ENCODE assay signal across 10 mouse cellular contexts in genomic region chr5:41596242-41597117, GRCm38 (mm10).
DNase-seq lines count a peak whose midpoint lies in the region; ATAC-seq and TF ChIP-seq lines count a peak whose summit lies in the region.
"Had no signal": no experiment of that assay in that cellular context is flagged by ENCODE, and none has a peak within 500 bp of the region (broad histone marks: within the 10 kb centered on the region; RNA-seq: fewer than 3 reads in every experiment).

No protein-coding gene starts in this region.

- no peak overlapping the region for H3K4me3 ChIP-seq in kidney, embryonic 15.5 days (replicated peaks)
- H3K4me3 ChIP-seq in embryonic facial prominence, embryonic 10.5 days = no peak overlapping the region
- no peak overlapping the region for H3K4me3 ChIP-seq in hindbrain, embryonic 16.5 days (ENCODE audit: low read length)
- no peak overlapping the region for H3K4me3 ChIP-seq in neural tube, embryonic 15.5 days (replicated peaks)
- H3K4me3 ChIP-seq in cerebellum, adult 2 months (replicated peaks; ENCODE audit: insufficient read depth, low read depth, low read length) = no peak overlapping the region

- no peaks in the 10 kb centered on the region for H3K36me3 ChIP-seq in kidney, embryonic 15.5 days
- H3K36me3 ChIP-seq in embryonic facial prominence, embryonic 10.5 days (replicated peaks) = no peaks in the 10 kb centered on the region
- no peaks in the 10 kb centered on the region for H3K36me3 ChIP-seq in hindbrain, embryonic 16.5 days (ENCODE audit: control insufficient read depth, insufficient read depth, low read length)
- no peaks in the 10 kb centered on the region for H3K36me3 ChIP-seq in neural tube, embryonic 15.5 days

- peak; percentile 86 for ATAC-seq in kidney, embryonic 15.5 days (replicated peaks; ENCODE audit: low FRiP score)
- ATAC-seq in hindbrain, embryonic 16.5 days = peak; percentile 97
- peak; percentile 91 for ATAC-seq in neural tube, embryonic 15.5 days (ENCODE audit: low FRiP score)

- H3K27ac ChIP-seq in kidney, embryonic 15.5 days = no peak overlapping the region
- H3K27ac ChIP-seq in embryonic facial prominence, embryonic 10.5 days (replicated peaks) = no peak overlapping the region
- no peak overlapping the region for H3K27ac ChIP-seq in hindbrain, embryonic 16.5 days (ENCODE audit: low read depth, low read length)
- H3K27ac ChIP-seq in neural tube, embryonic 15.5 days (replicated peaks) = no peak overlapping the region
- H3K27ac ChIP-seq in cerebellum, adult 2 months (ENCODE audit: insufficient read depth, low read length) = no peak overlapping the region
- H3K27ac ChIP-seq: macrophage had no signal

- H3K9me3 ChIP-seq in kidney, embryonic 15.5 days (replicated peaks) = no peaks in the 10 kb centered on the region
- no peaks in the 10 kb centered on the region for H3K9me3 ChIP-seq in embryonic facial prominence, embryonic 10.5 days
- no peaks in the 10 kb centered on the region for H3K9me3 ChIP-seq in hindbrain, embryonic 16.5 days (ENCODE audit: control insufficient read depth, low read length)
- peaks cover 4% of the 10 kb centered on the region; the same call in 1 of the 2 replicates for H3K9me3 ChIP-seq in neural tube, embryonic 15.5 days (replicated peaks)

- DNase-seq in kidney, adult 8-10 months = no peak
- peak; percentile 15 for DNase-seq in embryonic facial prominence, embryonic 10.5 days (ENCODE audit: low spot score)
- no peak for DNase-seq in thymus, postnatal 10 days (ENCODE audit: low spot score in 2 of 2)
- DNase-seq in cerebellum, adult 2 months = no peak
- DNase-seq: adrenal gland, postnatal 14 days had no signal

- no peak for TF ChIP-seq POLR2A in cerebellum, adult 2 months (IDR thresholded peaks at IDR 0.05; ENCODE audit: borderline replicate concordance, insufficient read depth, low read length)

- no peak overlapping the region for H3K4me2 ChIP-seq in kidney, embryonic 15.5 days
- no peak overlapping the region for H3K4me2 ChIP-seq in hindbrain, embryonic 16.5 days (ENCODE audit: low read length)
- H3K4me2 ChIP-seq in neural tube, embryonic 15.5 days = no peak overlapping the region
- H3K4me2 ChIP-seq: liver, embryonic 11.5 days had no signal

- no peaks in the 10 kb centered on the region for H3K4me1 ChIP-seq in kidney, embryonic 15.5 days
- H3K4me1 ChIP-seq in embryonic facial prominence, embryonic 10.5 days = 0 out of 2 replicates have a peak, but pooled peaks cover 3% of the 10 kb centered on the region
- H3K4me1 ChIP-seq in hindbrain, embryonic 16.5 days (ENCODE audit: control insufficient read depth, insufficient read depth, low read depth, low read length) = peaks cover 5% of the 10 kb centered on the region
- peaks cover 6% of the 10 kb centered on the region; the same call in 1 of the 2 replicates for H3K4me1 ChIP-seq in neural tube, embryonic 15.5 days
- H3K4me1 ChIP-seq in cerebellum, adult 2 months (ENCODE audit: control insufficient read depth, insufficient read depth, low read length) = no peaks in the 10 kb centered on the region; the same call in 1 of the 2 replicates

- H3K27me3 ChIP-seq in kidney, embryonic 15.5 days = no peaks in the 10 kb centered on the region
- no peaks in the 10 kb centered on the region for H3K27me3 ChIP-seq in embryonic facial prominence, embryonic 10.5 days (replicated peaks; ENCODE audit: low read depth, poor library complexity, severe bottlenecking)
- no peaks in the 10 kb centered on the region for H3K27me3 ChIP-seq in hindbrain, embryonic 16.5 days (replicated peaks; ENCODE audit: control insufficient read depth, insufficient read depth, low read length)
- H3K27me3 ChIP-seq in neural tube, embryonic 15.5 days (replicated peaks) = no peaks in the 10 kb centered on the region
- no peaks in the 10 kb centered on the region; the same call in 1 of the 2 replicates for H3K27me3 ChIP-seq in cerebellum, adult 2 months (ENCODE audit: control insufficient read depth, insufficient read depth, low read length)

- 90% methylated on average over 3 of the region's 3 CpGs for WGBS in kidney, embryonic 15.5 days
- WGBS in embryonic facial prominence, embryonic 10.5 days = 94% methylated on average over 3 of the region's 3 CpGs
- WGBS in hindbrain, embryonic 16.5 days = 94% methylated on average over 3 of the region's 3 CpGs
- 100% methylated on average over 3 of the region's 3 CpGs for WGBS in neural tube, embryonic 15.5 days
- 97% methylated on average over 3 of the region's 3 CpGs for WGBS in cerebellum, adult 2 months

- no peak overlapping the region for H3K9ac ChIP-seq in kidney, embryonic 15.5 days
- H3K9ac ChIP-seq in hindbrain, embryonic 16.5 days (ENCODE audit: low read depth, low read length) = no peak overlapping the region
- H3K9ac ChIP-seq in neural tube, embryonic 15.5 days (replicated peaks) = no peak overlapping the region

- no peak for TF ChIP-seq CTCF in cerebellum, adult 2 months (IDR thresholded peaks at IDR 0.05; ENCODE audit: borderline replicate concordance, insufficient read depth, low read depth, low read length)
